18 mouse cellular contexts compared by ENCODE assay signal in the genomic region with DNA sequence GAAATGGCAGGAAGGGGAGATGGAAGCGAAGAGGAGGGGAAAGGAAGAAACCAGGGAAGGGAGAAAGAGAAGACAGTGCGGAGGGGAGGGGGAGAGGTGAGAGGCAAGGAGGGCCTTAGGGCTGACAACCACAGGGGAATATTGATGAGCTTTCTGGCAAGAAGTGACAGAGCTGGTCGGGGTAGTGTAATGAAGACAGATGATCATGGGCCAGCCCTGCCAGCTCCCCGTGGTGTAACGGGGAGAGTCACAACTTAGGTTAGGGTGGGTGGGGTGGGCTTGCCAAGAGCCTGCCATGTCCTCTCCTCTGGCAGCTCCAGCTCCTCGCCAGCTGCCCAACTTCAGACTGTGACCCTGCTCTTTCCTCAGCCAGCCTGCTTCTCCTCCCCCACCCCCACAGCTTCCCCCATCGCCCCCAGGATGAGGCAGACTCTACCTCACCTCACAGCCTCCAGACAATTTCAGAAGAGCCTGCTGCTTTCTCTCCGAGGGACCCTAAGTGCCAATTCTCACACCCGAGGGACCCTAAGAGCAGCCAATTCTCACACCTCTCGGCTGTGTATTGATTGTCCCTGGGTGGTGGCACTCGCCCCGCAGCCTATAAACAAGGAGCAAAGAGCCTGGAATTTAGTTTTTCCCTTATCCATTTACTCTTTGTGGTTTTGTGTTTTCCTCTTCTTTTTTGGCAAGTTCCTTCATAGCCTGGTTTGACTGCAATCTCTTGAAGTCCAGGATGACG. TPM values are rescaled to one million over a fixed set of nuclear protein-coding genes. Genes with fewer than 3 reads are reported as not detected.
A peak's percentile ranks its signal among the peaks of the same experiment; 100 is the strongest.
DNase-seq lines count a peak whose midpoint lies in the region; ATAC-seq lines count a peak whose summit lies in the region.
"Had no signal": no experiment of that assay in that cellular context is flagged by ENCODE, and none has a peak within 500 bp of the region (broad histone marks: within the 10 kb centered on the region; RNA-seq: fewer than 3 reads in every experiment).

No protein-coding gene starts in this region.

- 39% methylated on average over 11 of the region's 13 CpGs for WGBS in hindbrain, embryonic 11.5 days
- 45% methylated on average over 13 of the region's 13 CpGs for WGBS in midbrain, embryonic 14.5 days

- H3K4me2 ChIP-seq in hindbrain, embryonic 11.5 days (replicated peaks; ENCODE audit: low read depth, low read length), result no peak overlapping the region
- no peak overlapping the region for H3K4me2 ChIP-seq in midbrain, embryonic 14.5 days (ENCODE audit: low read length)

- H3K9me3 ChIP-seq in hindbrain, embryonic 11.5 days (ENCODE audit: control insufficient read depth, low read length), result no peaks in the 10 kb centered on the region
- H3K9me3 ChIP-seq in midbrain, embryonic 14.5 days (ENCODE audit: control insufficient read depth, low read length), result no peaks in the 10 kb centered on the region

- H3K36me3 ChIP-seq in hindbrain, embryonic 11.5 days (ENCODE audit: control insufficient read depth, insufficient read depth, low read length), result no peaks in the 10 kb centered on the region
- no peaks in the 10 kb centered on the region for H3K36me3 ChIP-seq in midbrain, embryonic 14.5 days (ENCODE audit: control insufficient read depth, insufficient read depth, low read length)

- peaks cover 5% of the 10 kb centered on the region; the same call in 1 of the 2 replicates for H3K4me1 ChIP-seq in hindbrain, embryonic 11.5 days (replicated peaks; ENCODE audit: control insufficient read depth, insufficient read depth, low read length)
- H3K4me1 ChIP-seq in midbrain, embryonic 14.5 days (ENCODE audit: control insufficient read depth, insufficient read depth, low read length), result peaks cover 26% of the 10 kb centered on the region

- H3K27me3 ChIP-seq in hindbrain, embryonic 11.5 days (ENCODE audit: control insufficient read depth, insufficient read depth, low read length), result no peaks in the 10 kb centered on the region
- H3K27me3 ChIP-seq in midbrain, embryonic 14.5 days (ENCODE audit: control insufficient read depth, insufficient read depth, low read length), result no peaks in the 10 kb centered on the region

- ATAC-seq in hindbrain, embryonic 11.5 days (ENCODE audit: low FRiP score), result peak; percentile 84
- no peak for ATAC-seq in midbrain, embryonic 14.5 days (ENCODE audit: low FRiP score, low TSS enrichment)
- ATAC-seq: CD4-positive, CD25-positive, alpha-beta regulatory T cell, adult 4 months had no signal

- no peak overlapping the region for H3K9ac ChIP-seq in hindbrain, embryonic 11.5 days (ENCODE audit: low read depth, low read length)
- no peak overlapping the region for H3K9ac ChIP-seq in midbrain, embryonic 14.5 days (replicated peaks; ENCODE audit: low read length)

- H3K4me3 ChIP-seq in hindbrain, embryonic 11.5 days (ENCODE audit: low read depth, low read length), result no peak overlapping the region
- no peak overlapping the region for H3K4me3 ChIP-seq in midbrain, embryonic 14.5 days (replicated peaks; ENCODE audit: low read depth, low read length)

- no peak overlapping the region for H3K27ac ChIP-seq in hindbrain, embryonic 11.5 days (ENCODE audit: low read depth, low read length)
- no peak overlapping the region; the same call in 1 of the 2 replicates for H3K27ac ChIP-seq in midbrain, embryonic 14.5 days (replicated peaks; ENCODE audit: low read depth, low read length)
- H3K27ac ChIP-seq: kidney, postnatal 0 days had no signal

- DNase-seq in urinary bladder, postnatal 14 days (ENCODE audit: low spot score), result peak; percentile 1
- no peak for DNase-seq in urinary bladder, adult 18-20 months (ENCODE audit: low spot score in 2 of 2)
- DNase-seq in hindbrain, embryonic 11.5 days (ENCODE audit: low spot score), result peak; percentile 58
- peak; percentile 44 for DNase-seq in midbrain, embryonic 14.5 days
- no peak for DNase-seq in layer of hippocampus, postnatal 14 days (ENCODE audit: low spot score in 2 of 2)
- no peak for DNase-seq in adrenal gland, postnatal 25 days
- DNase-seq in adrenal gland, adult 2 months, result no peak
- DNase-seq: adrenal gland, postnatal 36 days; cerebellum, postnatal 36 days; heart, postnatal 10 days; lung, adult 2 months; right cerebral cortex, postnatal 4 days had no signal

RNA-seq across cellular contexts. Expression of a gene that starts 25.5 kb away (rescaled TPM):
- 0.82 and 1.1 TPM in 2 replicates for polyA plus RNA-seq in hindbrain, embryonic 11.5 days (2014; fragmentation: Nextera tagmentation; extraction: Ambion mirVana)
- polyA plus RNA-seq in midbrain, embryonic 14.5 days (2014; fragmentation: Nextera tagmentation; extraction: Ambion mirVana), result 0.63 and 1.1 TPM in 2 replicates
- 10 to 100 TPM; 21.2 to 21.9 TPM for total RNA-seq in layer of hippocampus, postnatal 14 days (2021)
- total RNA-seq in adrenal gland, postnatal 25 days (2021), result 16.5 and 18.0 TPM in 2 replicates
- total RNA-seq in adrenal gland, adult 2 months (2021), result 10 to 100 TPM; 14.9 to 22.5 TPM
- polyA plus RNA-seq in adrenal gland, adult 2 months (2012; rRNA removed), result 36.3 and 42.5 TPM in 2 replicates
- polyA plus RNA-seq: CD4-positive, CD25-positive, alpha-beta regulatory T cell, adult 4 months had no signal

RNA-seq across cellular contexts. Expression of a gene that starts 26.3 kb away (rescaled TPM):
- 8.9 and 11.3 TPM in 2 replicates for polyA plus RNA-seq in hindbrain, embryonic 11.5 days (2014; fragmentation: Nextera tagmentation; extraction: Ambion mirVana)
- polyA plus RNA-seq in midbrain, embryonic 14.5 days (2014; fragmentation: Nextera tagmentation; extraction: Ambion mirVana), result 21.2 and 23.2 TPM in 2 replicates
- total RNA-seq in layer of hippocampus, postnatal 14 days (2021), result 1 to 10 TPM; 1.4 to 1.8 TPM
- total RNA-seq in adrenal gland, postnatal 25 days (2021), result not detected in 2 replicates
- total RNA-seq in adrenal gland, adult 2 months (2021), result under 1 TPM in 1 of 2 experiments, not detected in 1; 0.41 TPM
- 0.19 and 0.20 TPM in 2 replicates for polyA plus RNA-seq in adrenal gland, adult 2 months (2012; rRNA removed)
- total RNA-seq: heart, adult 8-10 months; heart, postnatal 10 days; megakaryocyte progenitor cell, adult 5-6 weeks; MEL had no signal
- polyA plus RNA-seq: CD4-positive, CD25-positive, alpha-beta regulatory T cell, adult 4 months; lung, adult 2 months had no signal

RNA-seq across cellular contexts. Expression of a gene that starts 26.3 kb away (rescaled TPM):
- 2.9 and 4.8 TPM in 2 replicates for polyA plus RNA-seq in hindbrain, embryonic 11.5 days (2014; fragmentation: Nextera tagmentation; extraction: Ambion mirVana)
- 4.4 and 4.5 TPM in 2 replicates for polyA plus RNA-seq in midbrain, embryonic 14.5 days (2014; fragmentation: Nextera tagmentation; extraction: Ambion mirVana)
- total RNA-seq in layer of hippocampus, postnatal 14 days (2021), result under 1 TPM; 0.91 to 0.97 TPM
- total RNA-seq in adrenal gland, postnatal 25 days (2021), result not detected in 2 replicates
- total RNA-seq in adrenal gland, adult 2 months (2021), result under 1 TPM; 0.10 to 0.12 TPM
- polyA plus RNA-seq in adrenal gland, adult 2 months (2012; rRNA removed), result 0.03 and 0.09 TPM in 2 replicates
- total RNA-seq: gastrocnemius, adult 8-10 months; heart, postnatal 10 days; megakaryocyte progenitor cell, adult 5-6 weeks; MEL had no signal
- polyA plus RNA-seq: CD4-positive, CD25-positive, alpha-beta regulatory T cell, adult 4 months; lung, adult 2 months had no signal

Comparison
In these comparisons a context has a peak if more than half of its experiments do, and no peak if none do; other contexts are left out.
1. DNase-seq: peak in urinary bladder, postnatal 14 days (single experiment), hindbrain, embryonic 11.5 days (single experiment) and midbrain, embryonic 14.5 days (single experiment); none in urinary bladder, adult 18-20 months (0 of 2), layer of hippocampus, postnatal 14 days (0 of 2), adrenal gland, postnatal 25 days (single experiment) and adrenal gland, adult 2 months (single experiment).